Mouse (Mus musculus) gonadal fat pad, adult 2 months (tissue): Measurements from ENCODE around the gene Arntl. TPM values are rescaled to one million over a fixed set of nuclear protein-coding genes. Genes with fewer than 3 reads are reported as not detected.

Experiments used
- DNase-seq: peaks from one replicate; pipeline ENCODE4 v3.0.0-alpha.2; 2012; ENCODE audit warnings: low read depth
- polyA plus RNA-seq: library from polyadenylated mRNA; depleted of rRNA; stranded (reverse); fragments of >200 nt; gene quantifications from 2 replicates; pipeline ENCODE4 v1.2.3, GENCODE M21; 2012

The Arntl gene
- polyA plus RNA-seq, 1 experiment, result 11.0 TPM

GRCm38 (mm10) chr7:113207471-113208387 lies 464 bp downstream of the Arntl start:
- DNase-seq, result no peak

GRCm38 (mm10) chr7:113208388-113208753 lies 1.1 kb downstream of the Arntl start:
- DNase-seq, result no peak

DNA sequence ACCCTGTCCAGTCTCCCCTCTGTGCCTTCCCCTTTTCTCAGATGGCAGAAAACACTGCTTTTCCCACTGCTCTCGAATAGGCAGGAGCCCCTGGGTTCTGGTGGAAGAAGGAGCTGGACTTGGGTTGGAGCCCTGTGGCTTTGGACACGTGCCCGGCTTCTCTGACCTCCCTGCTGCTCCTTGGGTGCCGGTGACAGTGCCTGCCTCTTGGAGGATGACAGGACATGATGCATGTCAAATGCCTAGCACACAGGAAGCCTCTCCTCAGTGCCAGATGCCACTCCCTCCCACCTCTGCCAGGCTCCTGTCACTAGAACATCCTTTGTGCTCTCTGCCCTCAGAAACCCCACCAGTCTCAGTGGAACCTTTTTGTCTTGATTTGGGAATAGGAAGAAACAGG lies 3.2 kb downstream of the Arntl start:
- no peak for DNase-seq

DNA sequence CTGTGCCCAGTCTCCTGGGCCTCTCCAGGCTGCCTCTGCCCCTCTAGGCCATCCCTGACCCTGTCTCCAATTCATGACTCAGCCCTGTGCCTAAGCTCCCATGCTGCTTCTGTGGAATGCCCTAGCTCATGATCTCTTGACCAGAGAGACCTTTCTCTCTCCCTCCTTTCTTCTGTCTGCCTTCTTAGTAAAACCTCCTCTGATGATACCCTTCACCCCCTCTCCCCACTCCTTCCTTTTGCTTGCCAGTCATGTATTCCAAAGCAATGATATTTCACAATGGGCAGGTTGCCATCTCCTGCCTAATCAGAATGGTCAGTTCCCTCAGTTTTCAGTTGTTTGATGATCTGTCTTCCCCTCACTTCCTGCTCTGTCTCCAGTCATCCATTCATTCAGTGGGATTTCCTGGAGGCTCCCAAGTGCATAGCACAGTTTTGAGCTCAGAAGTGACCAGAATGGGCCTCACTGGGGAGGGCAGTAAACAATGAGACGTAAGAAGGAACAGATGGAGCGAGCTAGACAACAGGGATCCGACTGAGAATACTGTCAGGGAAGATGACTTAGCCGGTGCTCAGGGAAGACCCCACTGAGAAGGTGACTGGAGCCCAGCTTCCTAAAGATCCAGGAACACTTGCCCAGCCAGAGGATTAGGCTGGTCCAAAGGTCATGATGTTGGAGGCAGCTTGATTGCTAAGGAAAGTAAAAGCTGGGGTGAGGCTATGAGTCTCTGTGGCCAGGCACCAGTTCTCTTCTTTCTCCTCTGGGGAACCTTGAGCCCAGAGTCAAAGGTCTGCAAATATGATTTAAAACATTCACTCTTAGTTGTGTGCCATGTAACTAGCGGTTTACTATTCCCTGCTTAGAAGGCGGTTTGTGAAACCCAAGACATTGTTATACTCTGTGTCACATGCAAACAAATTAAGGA lies 7.2 kb downstream of the Arntl start:
- DNase-seq, result no peak

- DNase-seq, result no peak
Observed at GRCm38 (mm10) chr7:113216152-113216551, 8.9 kb downstream of the Arntl start.

DNA sequence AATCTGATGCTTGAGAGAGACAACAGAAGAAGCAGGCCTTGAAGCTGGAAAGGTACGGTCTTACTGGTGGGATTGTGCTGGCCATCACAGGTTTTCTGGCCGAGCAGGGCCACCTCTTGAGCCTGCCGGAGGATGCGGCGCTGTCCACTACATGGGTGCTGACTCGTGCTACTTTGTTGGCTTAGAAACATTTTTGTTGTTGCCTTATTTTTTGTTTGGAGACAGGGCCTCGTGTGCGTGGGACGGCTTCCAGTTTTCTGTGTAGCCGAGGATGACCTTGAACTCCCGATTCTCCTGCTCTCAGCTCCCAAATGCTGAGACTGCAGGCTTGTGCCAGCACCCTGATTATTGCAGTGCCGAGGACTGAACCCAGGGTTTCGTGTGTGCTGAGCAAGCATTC lies 12.2 kb downstream of the Arntl start:
- DNase-seq, result no peak

- no peak for DNase-seq
Observed at GRCm38 (mm10) chr7:113219864-113220263, 12.6 kb downstream of the Arntl start.

- DNase-seq, result no peak
Observed at GRCm38 (mm10) chr7:113220691-113221238, 13.5 kb downstream of the Arntl start.

DNA sequence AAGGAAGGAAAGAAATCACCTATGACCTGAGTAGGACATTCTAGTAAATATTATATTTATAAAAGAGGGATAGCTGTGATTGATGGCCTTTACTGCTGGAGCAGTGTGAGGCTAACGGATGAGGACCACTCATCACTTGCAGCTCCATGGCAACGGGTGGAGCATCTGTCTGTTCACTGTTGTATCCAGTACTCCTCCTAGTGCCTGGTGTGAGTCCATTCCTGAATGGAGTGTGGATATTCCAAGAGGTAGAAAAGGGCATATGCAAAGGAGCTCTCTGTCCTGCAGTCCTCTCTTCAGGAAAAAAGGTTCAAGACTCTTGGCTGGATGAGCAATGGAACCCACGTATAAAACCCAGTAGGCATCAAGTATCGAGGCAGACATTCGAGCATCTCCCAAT lies 15.6 kb downstream of the Arntl start:
- DNase-seq, result no peak

GRCm38 (mm10) chr7:113224620-113225019 lies 17.4 kb downstream of the Arntl start:
- DNase-seq, result no peak

GRCm38 (mm10) chr7:113228498-113228897 lies 21.2 kb downstream of the Arntl start:
- no peak for DNase-seq

DNA sequence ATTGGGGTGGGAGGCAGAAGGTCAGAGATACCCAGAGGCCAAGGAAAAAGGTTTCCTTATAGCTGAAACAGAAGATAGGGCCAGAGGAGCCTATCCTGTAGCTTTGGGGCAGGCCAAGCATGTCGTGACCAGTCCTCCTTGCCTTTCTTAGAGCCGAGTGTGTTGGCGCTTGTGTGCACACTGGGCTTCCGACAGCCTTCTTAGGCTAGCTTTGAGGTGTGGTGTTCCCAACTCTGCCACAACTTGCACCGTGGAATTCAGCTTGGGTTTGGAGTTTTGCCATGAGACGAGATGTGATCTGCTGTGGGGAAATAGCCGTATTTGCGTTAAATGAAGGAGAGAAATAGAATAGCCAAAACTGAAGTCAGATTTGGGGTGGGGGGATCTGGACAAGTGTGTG lies 28.9 kb downstream of the Arntl start:
- DNase-seq, result no peak

DNA sequence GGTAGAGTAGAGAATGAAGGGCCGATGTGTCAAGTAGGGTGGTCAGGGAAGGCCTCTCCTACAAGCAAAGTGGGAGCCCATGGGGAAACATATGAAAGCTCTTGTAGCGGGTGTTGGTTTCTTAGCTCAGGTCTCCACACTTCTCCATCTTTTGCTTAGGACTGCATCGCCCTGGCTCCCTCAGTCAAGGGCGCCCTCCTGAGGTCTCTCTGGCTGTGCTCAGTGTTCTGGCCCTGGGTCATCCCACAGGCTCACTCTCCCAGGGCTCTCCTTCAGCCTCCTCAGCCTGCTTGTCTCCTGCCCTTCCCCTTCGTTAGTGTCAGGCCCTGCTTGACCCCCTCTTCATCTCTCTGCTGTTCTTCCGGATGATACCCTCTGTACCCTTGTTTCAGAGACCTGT lies 31.1 kb downstream of the Arntl start:
- no peak for DNase-seq

GRCm38 (mm10) chr7:113239448-113240130 lies 32.3 kb downstream of the Arntl start:
- DNase-seq, result no peak

- no peak for DNase-seq
Observed at GRCm38 (mm10) chr7:113240438-113240837, 33.2 kb downstream of the Arntl start.

DNA sequence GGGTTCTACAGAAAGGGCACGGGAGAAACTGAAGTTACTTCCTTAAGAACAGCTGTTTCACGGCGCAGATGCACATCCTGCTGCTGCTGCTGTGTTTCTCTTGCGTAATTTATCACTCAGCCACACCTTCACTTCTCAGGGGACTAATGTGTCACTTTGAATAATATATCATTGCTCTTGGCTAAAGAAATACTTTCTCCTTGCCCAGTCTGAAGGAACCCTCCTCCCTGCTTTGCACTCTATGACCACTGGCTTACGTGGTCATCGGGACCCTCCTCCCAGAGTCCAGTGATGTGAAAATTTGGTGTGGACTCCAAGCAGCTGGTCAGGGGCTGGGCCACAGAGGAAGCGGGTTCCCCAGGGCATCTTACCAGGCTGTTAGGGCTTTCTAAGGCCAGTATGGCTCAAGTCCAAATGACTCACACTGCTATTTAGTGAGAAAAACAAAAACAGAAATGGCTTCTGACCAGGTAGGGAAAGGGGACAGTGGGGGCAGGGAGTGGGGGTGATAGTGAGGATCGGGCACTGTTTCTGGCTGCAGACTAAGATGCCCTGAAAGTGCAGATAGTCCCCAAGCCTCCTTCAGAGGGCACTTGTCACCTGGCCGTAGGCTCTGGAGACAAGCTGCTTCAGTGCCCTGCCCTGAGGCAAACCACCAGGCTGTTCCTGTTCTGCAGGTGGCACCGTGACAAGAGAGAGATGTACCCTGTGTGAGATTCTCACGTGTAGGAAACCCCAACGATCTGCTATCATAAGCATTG lies 34.8 kb downstream of the Arntl start:
- no peak for DNase-seq

DNA sequence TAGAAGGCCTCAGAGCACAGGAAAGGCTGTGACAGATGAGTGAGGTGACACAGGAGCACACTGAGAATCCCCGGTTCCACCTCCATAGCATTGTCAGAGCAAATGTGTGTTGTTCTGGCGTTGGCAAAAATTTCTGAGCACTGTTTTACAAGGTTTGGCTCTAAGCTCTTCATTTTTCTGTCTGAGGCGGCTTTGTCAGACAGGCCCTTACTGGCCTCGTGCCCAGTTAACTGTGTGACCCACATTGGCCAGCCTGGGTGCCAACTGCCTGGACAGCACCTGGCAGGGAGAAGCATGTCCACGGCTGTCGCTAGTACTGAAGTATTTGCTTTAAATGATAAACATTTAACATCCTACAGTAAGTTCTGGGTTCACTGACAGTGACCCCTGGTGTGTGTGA lies 35.4 kb downstream of the Arntl start:
- DNase-seq, result no peak

GRCm38 (mm10) chr7:113245144-113245543 lies 37.9 kb downstream of the Arntl start:
- DNase-seq, result no peak

DNA sequence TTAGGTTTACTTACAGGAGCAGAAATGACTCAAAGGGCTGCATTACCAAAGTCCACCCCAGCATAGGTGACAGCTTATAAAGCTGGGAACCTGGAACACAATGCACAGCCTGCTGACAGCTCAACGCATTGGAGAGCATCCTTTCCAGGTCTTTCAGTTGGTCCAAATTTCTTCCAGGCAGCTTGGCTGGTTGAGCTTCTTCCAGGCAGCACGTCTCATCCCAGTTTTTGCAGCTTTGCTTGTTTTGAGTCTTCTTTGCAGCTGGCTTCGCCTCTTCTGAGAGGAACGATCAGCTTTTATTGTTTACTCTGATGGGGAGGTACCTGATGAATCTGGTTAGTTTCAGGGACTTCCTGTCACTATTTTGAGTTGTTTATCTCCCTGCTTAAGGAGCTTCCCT lies 39.2 kb downstream of the Arntl start:
- no peak for DNase-seq

GRCm38 (mm10) chr7:113247167-113247566 lies 39.9 kb downstream of the Arntl start:
- no peak for DNase-seq
